Mouse (Mus musculus): ENCODE results near the gene Wdr92.

- TF ChIP-seq CTCF (IDR thresholded peaks at IDR 0.05; ENCODE audit: low read depth, low read length) = no peak
- TF ChIP-seq POLR2A (IDR thresholded peaks at IDR 0.05; ENCODE audit: insufficient read depth, low read length) = no peak
These were observed 10.8 kb upstream of the Wdr92 start for GRCm38 (mm10) chr11:17170938-17171729.
